Mouse (Mus musculus) testis, adult 2 months (tissue): ENCODE data around the gene Pla2g4e. TPM values are rescaled to one million over a fixed set of nuclear protein-coding genes. Genes with fewer than 3 reads are reported as not detected.

Experiments used
- H3K27ac ChIP-seq: fragments of 200-500 bp; 2 replicates; pipeline ENCODE4 v1.5.1; 2012; ENCODE audit warnings: low read depth, low read length; ENCODE audit not compliant: control insufficient read depth, insufficient read depth
- H3K27me3 ChIP-seq: fragments of 200-500 bp; 2 replicates; pipeline ENCODE4 v1.6.1; 2012; ENCODE audit warnings: mild to moderate bottlenecking, low read length, moderate library complexity; ENCODE audit not compliant: control insufficient read depth, insufficient read depth
- H3K36me3 ChIP-seq: fragments of 200-500 bp; 2 replicates; pipeline ENCODE4 v1.6.1; 2012; ENCODE audit warnings: mild to moderate bottlenecking, low read length; ENCODE audit not compliant: control insufficient read depth, insufficient read depth
- H3K4me1 ChIP-seq: fragments of 200-500 bp; 2 replicates; pipeline ENCODE4 v1.6.1; 2012; ENCODE audit warnings: low read length; ENCODE audit not compliant: control insufficient read depth, insufficient read depth
- H3K4me3 ChIP-seq: fragments of 200-500 bp; 2 replicates; pipeline ENCODE4 v1.5.1; 2012; ENCODE audit warnings: low read depth, mild to moderate bottlenecking, low read length, moderate library complexity, mixed read lengths; ENCODE audit not compliant: control insufficient read depth
- CTCF ChIP-seq: fragments of 200-500 bp; IDR thresholded peaks from 2 replicates; pipeline ENCODE4 v1.5.1; 2012; ENCODE audit warnings: low read depth, mild to moderate bottlenecking, inconsistent platforms, low read length, moderate library complexity; ENCODE audit not compliant: control insufficient read depth, insufficient read depth, insufficient replicate concordance
- POLR2A ChIP-seq: fragments of 200-500 bp; IDR thresholded peaks from 2 replicates; pipeline ENCODE4 v1.6.1; 2012; ENCODE audit warnings: low read depth, mild to moderate bottlenecking, inconsistent platforms, low read length, moderate library complexity; ENCODE audit not compliant: control insufficient read depth
- polyA plus RNA-seq: library from polyadenylated mRNA; depleted of rRNA; stranded (reverse); fragments of >200 nt; gene quantifications from 2 replicates; pipeline ENCODE4 v1.2.3, GENCODE M21; 2012; rRNA removed

The Pla2g4e gene
- polyA plus RNA-seq: 0.68 and 1.1 TPM in 2 replicates

DNA sequence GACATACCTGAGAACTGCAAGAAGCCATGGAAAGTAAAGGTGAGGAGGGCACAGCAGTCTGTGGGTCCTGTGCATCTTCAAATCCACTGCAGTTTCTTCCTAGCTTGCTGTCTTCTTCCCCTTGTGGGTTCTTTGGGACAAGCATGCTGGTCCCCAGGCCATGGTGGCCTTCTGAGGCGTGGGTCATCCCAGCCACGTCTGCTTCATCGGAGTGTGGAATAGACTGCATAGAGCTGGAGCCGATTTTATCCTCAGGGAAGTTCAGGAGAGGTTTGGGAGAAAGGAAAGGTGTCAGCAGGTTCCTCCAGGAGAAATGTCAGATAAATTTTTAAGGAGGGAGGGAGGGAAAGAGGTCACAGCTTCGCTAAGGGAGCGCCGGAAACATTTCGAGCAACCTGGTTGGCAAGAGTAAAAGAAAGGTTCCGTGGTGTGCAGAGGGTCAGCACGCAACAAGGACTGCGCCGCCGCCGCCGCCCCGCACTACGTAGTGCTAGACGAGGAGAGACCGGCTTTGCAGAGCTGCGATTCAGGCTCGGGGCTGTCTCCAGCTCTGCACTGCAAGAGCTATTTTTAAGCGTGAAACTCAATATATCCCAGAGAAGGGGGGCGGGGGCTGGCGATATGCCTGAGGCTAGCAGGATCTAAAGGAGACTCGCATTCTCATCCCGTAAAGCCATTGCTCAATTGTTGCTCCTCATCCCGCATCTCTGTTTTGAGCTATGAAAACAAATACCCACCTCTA, at the start of gene Pla2g4e:
Gene Pla2g4e, minus strand, starts transcription at position 657 of the 742 bp plus-strand sequence.
- Histone ChIP-seq H3K4me3 (peak within 1 kb of the TSS; percentile 39), H3K4me1 (no peaks in the 10 kb centered on the region; the same call in 1 of the 2 replicates), H3K36me3 (no peaks in the 10 kb centered on the region), H3K27me3 (no peaks in the 10 kb centered on the region), H3K27ac (no peak within 1 kb of the TSS)
- TF ChIP-seq CTCF (no peak), POLR2A (no peak)

GRCm38 (mm10) chr2:120291471-120292078, 46.4 kb upstream of the Pla2g4e start:
- Histone ChIP-seq H3K27ac (no peak overlapping the region), H3K4me1 (no peaks in the 10 kb centered on the region; the same call in 1 of the 2 replicates), H3K4me3 (no peak overlapping the region), H3K27me3 (no peaks in the 10 kb centered on the region), H3K36me3 (no peaks in the 10 kb centered on the region)
- TF ChIP-seq POLR2A: no peak
- TF ChIP-seq CTCF: no peak

DNA sequence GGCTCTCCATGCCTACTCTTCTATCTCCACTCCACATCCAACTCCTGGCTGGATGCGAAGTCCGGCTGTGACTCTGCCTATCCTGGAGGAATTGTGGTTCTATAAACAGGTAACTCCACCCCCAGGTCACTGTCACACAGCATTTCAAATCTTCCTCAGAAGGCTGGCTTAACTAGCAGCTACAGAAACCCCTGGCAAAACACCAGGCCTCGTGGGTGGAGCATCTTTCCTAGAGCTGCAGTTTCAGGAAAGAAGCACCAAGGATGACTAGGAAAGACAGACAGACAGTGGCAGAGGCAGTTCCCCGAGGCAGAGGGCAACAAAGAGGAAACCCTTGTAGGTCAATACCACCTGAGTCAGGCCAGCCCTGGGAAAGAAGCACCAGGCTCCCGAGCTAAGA, 43.9 kb upstream of the Pla2g4e start, which contains the start of gene Pla2g4d:
Gene Pla2g4d, minus strand, starts transcription at position 203 of the 400 bp plus-strand sequence.
- TF ChIP-seq POLR2A: no peak
- TF ChIP-seq CTCF: no peak
- H3K4me1 ChIP-seq: no peaks in the 10 kb centered on the region
- no peak within 1 kb of the TSS for H3K4me3 ChIP-seq
- H3K27me3 ChIP-seq: no peaks in the 10 kb centered on the region
- H3K36me3 ChIP-seq: no peaks in the 10 kb centered on the region
- no peak within 1 kb of the TSS for H3K27ac ChIP-seq

- H3K27me3 ChIP-seq: no peaks in the 10 kb centered on the region
- TF ChIP-seq POLR2A (no peak), CTCF (no peak)
- no peaks in the 10 kb centered on the region for H3K36me3 ChIP-seq
- H3K4me1 ChIP-seq: no peaks in the 10 kb centered on the region
- no peak overlapping the region for H3K4me3 ChIP-seq
- no peak overlapping the region for H3K27ac ChIP-seq
Measured at GRCm38 (mm10) chr2:120288401-120288800, 43.3 kb upstream of the Pla2g4e start.

GRCm38 (mm10) chr2:120285639-120286038, 40.5 kb upstream of the Pla2g4e start:
- no peak for TF ChIP-seq CTCF
- Histone ChIP-seq H3K4me1 (no peaks in the 10 kb centered on the region), H3K4me3 (no peak overlapping the region), H3K27ac (no peak overlapping the region), H3K27me3 (no peaks in the 10 kb centered on the region), H3K36me3 (no peaks in the 10 kb centered on the region)

DNA sequence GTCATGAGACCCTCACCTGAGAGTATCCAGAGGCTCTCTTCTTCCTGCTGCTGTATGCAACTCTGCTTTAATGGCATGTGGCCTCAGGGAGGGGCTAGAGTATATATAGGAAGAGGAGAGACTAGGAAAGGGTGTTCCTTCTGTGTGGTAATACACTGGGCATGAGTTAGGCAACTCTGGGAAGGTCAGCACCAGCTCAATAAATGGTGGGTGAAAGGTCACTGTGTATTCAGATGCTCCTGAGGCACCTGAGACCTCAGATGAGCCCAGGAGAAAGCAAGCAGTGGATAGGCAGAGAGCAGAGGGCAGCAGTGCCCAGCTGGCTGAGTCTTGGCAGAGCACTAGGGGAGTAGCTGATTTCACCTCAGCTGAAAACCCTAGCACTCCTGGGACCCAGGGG, 39.6 kb upstream of the Pla2g4e start:
- H3K27ac ChIP-seq: no peak overlapping the region
- no peak overlapping the region; the same call in 1 of the 2 replicates for H3K4me3 ChIP-seq
- H3K36me3 ChIP-seq: no peaks in the 10 kb centered on the region
- TF ChIP-seq CTCF (no peak), POLR2A (no peak)
- no peaks in the 10 kb centered on the region for H3K27me3 ChIP-seq
- H3K4me1 ChIP-seq: peaks cover 5% of the 10 kb centered on the region

DNA sequence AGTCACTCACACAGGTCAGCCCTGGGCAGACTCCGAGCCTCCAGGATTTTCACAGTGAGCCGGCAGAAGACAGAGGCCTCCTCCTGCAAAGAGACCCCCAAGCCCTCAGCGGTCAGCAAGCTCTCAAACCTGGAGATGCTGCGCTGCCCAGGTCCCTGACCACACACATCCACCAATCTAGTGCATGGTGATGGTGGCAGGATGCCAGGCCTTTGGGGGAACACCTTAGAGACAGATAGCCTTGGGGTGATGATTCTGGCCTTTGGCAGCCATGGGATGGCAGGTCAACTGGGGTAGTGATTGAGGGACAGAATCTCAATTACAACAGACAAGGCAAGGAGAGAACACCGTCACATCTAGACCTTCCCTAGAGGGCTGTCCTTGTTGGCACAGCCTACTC, 39.0 kb upstream of the Pla2g4e start:
- H3K4me1 ChIP-seq: peaks cover 6% of the 10 kb centered on the region
- TF ChIP-seq POLR2A: no peak
- TF ChIP-seq CTCF: no peak

DNA sequence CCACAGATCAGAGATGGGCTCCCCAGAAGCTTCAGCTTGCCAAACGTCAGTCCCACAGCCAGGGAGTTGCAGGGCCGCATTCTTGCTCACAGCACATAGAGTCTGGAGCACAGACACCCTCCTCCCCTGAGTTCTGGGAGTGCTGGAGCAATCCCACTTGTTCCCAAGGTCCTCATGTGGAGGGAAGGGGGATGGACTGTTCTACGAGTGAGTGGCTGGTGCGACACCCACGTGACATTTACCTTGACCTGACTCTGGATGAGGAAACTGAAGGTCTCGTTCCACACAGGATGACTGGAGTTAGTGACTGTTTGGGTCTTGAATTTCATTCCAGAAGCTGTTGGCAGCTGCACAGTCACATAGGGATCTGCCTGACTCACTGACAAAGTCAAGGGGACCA, 38.4 kb upstream of the Pla2g4e start:
- TF ChIP-seq CTCF (no peak), POLR2A (no peak)
- no peaks in the 10 kb centered on the region for H3K36me3 ChIP-seq
- no peak overlapping the region for H3K4me3 ChIP-seq
- H3K4me1 ChIP-seq: peaks cover 8% of the 10 kb centered on the region
- no peak overlapping the region for H3K27ac ChIP-seq
- H3K27me3 ChIP-seq: no peaks in the 10 kb centered on the region

More for the DNA sequence above, 39.0 kb upstream of the Pla2g4e start:
- Histone ChIP-seq H3K36me3 (no peaks in the 10 kb centered on the region), H3K27ac (no peak overlapping the region), H3K4me3 (no peak overlapping the region), H3K27me3 (no peaks in the 10 kb centered on the region)
